Comparison of ENCODE assay signal across 7 mouse cellular contexts in genomic region chr17:45731172-45731864, GRCm38 (mm10). TPM values are rescaled to one million over a fixed set of nuclear protein-coding genes. Genes with fewer than 3 reads are reported as not detected.
DNase-seq lines count a peak whose midpoint lies in the region; ATAC-seq and TF ChIP-seq lines count a peak whose summit lies in the region.

No protein-coding gene starts in this region.

- WGBS in forebrain, embryonic 13.5 days: 22% methylated on average over 9 of the region's 9 CpGs
- WGBS in midbrain, embryonic 11.5 days: 28% methylated on average over 9 of the region's 9 CpGs
- 30% methylated on average over 9 of the region's 9 CpGs for WGBS in small intestine, adult 2 months

- H3K9ac ChIP-seq in forebrain, embryonic 13.5 days: no peak overlapping the region
- H3K9ac ChIP-seq in midbrain, embryonic 11.5 days (ENCODE audit: low read length): no peak overlapping the region

- H3K27me3 ChIP-seq in forebrain, embryonic 13.5 days: peaks cover 20% of the 10 kb centered on the region; the same call in 1 of the 2 replicates
- peaks cover 13% of the 10 kb centered on the region for H3K27me3 ChIP-seq in midbrain, embryonic 11.5 days (ENCODE audit: control insufficient read depth, insufficient read depth, low read length)
- no peaks in the 10 kb centered on the region; the same call in 1 of the 2 replicates for H3K27me3 ChIP-seq in small intestine, adult 2 months (ENCODE audit: control insufficient read depth, insufficient read depth, low read length)

- peaks cover 34% of the 10 kb centered on the region for H3K4me1 ChIP-seq in forebrain, embryonic 13.5 days
- H3K4me1 ChIP-seq in midbrain, embryonic 11.5 days (ENCODE audit: control insufficient read depth, insufficient read depth, low read length): peaks cover 27% of the 10 kb centered on the region
- peaks cover 20% of the 10 kb centered on the region for H3K4me1 ChIP-seq in small intestine, adult 2 months (ENCODE audit: control insufficient read depth, insufficient read depth, insufficient read length, low read length)

- H3K4me3 ChIP-seq in forebrain, embryonic 13.5 days: no peak overlapping the region
- H3K4me3 ChIP-seq in midbrain, embryonic 11.5 days (ENCODE audit: low read depth, low read length): no peak overlapping the region
- no peak overlapping the region for H3K4me3 ChIP-seq in small intestine, adult 2 months (ENCODE audit: low read depth, low read length)

- DNase-seq in Muller cell, postnatal 12 days (ENCODE audit: inconsistent ontology term): peak; percentile 68
- DNase-seq in c-Kit-positive CD71-positive TER-119-negative erythroid progenitor cells, embryonic 14.5 days (ENCODE audit: low read depth): peak; percentile 66
- peak; percentile 94 for DNase-seq in heart, postnatal 4 days
- peak; percentile 82 to 87 for DNase-seq in layer of hippocampus, postnatal 36 days
- DNase-seq in midbrain, embryonic 11.5 days (ENCODE audit: low spot score, missing footprints): peak; percentile 99

- ATAC-seq in forebrain, embryonic 13.5 days: peak; percentile 16
- ATAC-seq in midbrain, embryonic 11.5 days (ENCODE audit: low FRiP score): peak; percentile 8; the same call in 1 of the 2 replicates

- no peak overlapping the region for H3K27ac ChIP-seq in forebrain, embryonic 13.5 days
- H3K27ac ChIP-seq in midbrain, embryonic 11.5 days (ENCODE audit: low read depth, low read length): no peak overlapping the region
- no peak overlapping the region for H3K27ac ChIP-seq in small intestine, adult 2 months (ENCODE audit: insufficient read depth, low read depth, low read length)

- no peaks in the 10 kb centered on the region for H3K36me3 ChIP-seq in forebrain, embryonic 13.5 days (ENCODE audit: poor library complexity, severe bottlenecking)
- no peaks in the 10 kb centered on the region for H3K36me3 ChIP-seq in midbrain, embryonic 11.5 days (ENCODE audit: control insufficient read depth, insufficient read depth, low read length)
- no peaks in the 10 kb centered on the region for H3K36me3 ChIP-seq in small intestine, adult 2 months (ENCODE audit: control insufficient read depth, insufficient read depth, low read length)

- H3K4me2 ChIP-seq in forebrain, embryonic 13.5 days: no peak overlapping the region
- no peak overlapping the region for H3K4me2 ChIP-seq in midbrain, embryonic 11.5 days

- peak; percentile 93; the same call in 1 of the 2 replicates for TF ChIP-seq CTCF in small intestine, adult 2 months (IDR thresholded peaks at IDR 0.05; ENCODE audit: extremely low read depth, insufficient read length, insufficient replicate concordance, low read depth, low read length)

- H3K9me3 ChIP-seq in forebrain, embryonic 13.5 days (replicated peaks): no peaks in the 10 kb centered on the region
- H3K9me3 ChIP-seq in midbrain, embryonic 11.5 days (ENCODE audit: control insufficient read depth, low read length): no peaks in the 10 kb centered on the region

- TF ChIP-seq POLR2A in small intestine, adult 2 months (IDR thresholded peaks at IDR 0.05; ENCODE audit: low read depth, low read length): no peak

RNA-seq across cellular contexts. Expression of gene 1600014C23Rik, which starts 2.3 kb away (rescaled TPM):
- polyA plus RNA-seq in forebrain, embryonic 13.5 days (2015; fragmentation: Nextera tagmentation; extraction: Ambion mirVana): 0.48 TPM in 1 of 2 replicates, not detected in the other
- total RNA-seq in heart, postnatal 4 days (2021): under 1 TPM in 1 of 2 experiments, not detected in 1; 0.97 TPM
- total RNA-seq in layer of hippocampus, postnatal 36 days (2021): not detected
- 0.48 TPM in 1 of 2 replicates, not detected in the other for polyA plus RNA-seq in midbrain, embryonic 11.5 days (2014; fragmentation: Nextera tagmentation; extraction: Ambion mirVana)
- polyA plus RNA-seq in small intestine, adult 2 months (2012; rRNA removed): not detected in 2 replicates

RNA-seq across cellular contexts. Expression of gene Tmem63b, which starts 44.6 kb away (rescaled TPM):
- polyA plus RNA-seq in forebrain, embryonic 13.5 days (2015; fragmentation: Nextera tagmentation; extraction: Ambion mirVana): 91.1 and 92.9 TPM in 2 replicates
- total RNA-seq in heart, postnatal 4 days (2021): 10 to 100 TPM; 74.3 to 77.1 TPM
- total RNA-seq in layer of hippocampus, postnatal 36 days (2021): 100 to 1,000 TPM; 171 to 180 TPM
- polyA plus RNA-seq in midbrain, embryonic 11.5 days (2014; fragmentation: Nextera tagmentation; extraction: Ambion mirVana): 43.3 and 49.3 TPM in 2 replicates
- 42.6 and 65.0 TPM in 2 replicates for polyA plus RNA-seq in small intestine, adult 2 months (2012; rRNA removed)

RNA-seq across cellular contexts. Expression of gene Mrpl14, which starts 45.2 kb away (rescaled TPM):
- 116 and 125 TPM in 2 replicates for polyA plus RNA-seq in forebrain, embryonic 13.5 days (2015; fragmentation: Nextera tagmentation; extraction: Ambion mirVana)
- total RNA-seq in heart, postnatal 4 days (2021): 10 to 100 TPM; 89.8 to 90.8 TPM
- total RNA-seq in layer of hippocampus, postnatal 36 days (2021): 10 to 100 TPM; 39.5 to 43.9 TPM
- 111 and 114 TPM in 2 replicates for polyA plus RNA-seq in midbrain, embryonic 11.5 days (2014; fragmentation: Nextera tagmentation; extraction: Ambion mirVana)
- 105 and 161 TPM in 2 replicates for polyA plus RNA-seq in small intestine, adult 2 months (2012; rRNA removed)
